In genomic region chr1:92614516-92614915, GRCm38 (mm10) we compare ENCODE assay signal across 12 mouse cellular contexts. TPM values are rescaled to one million over a fixed set of nuclear protein-coding genes. Genes with fewer than 3 reads are reported as not detected.
DNase-seq lines count a peak whose midpoint lies in the region; TF ChIP-seq lines count a peak whose summit lies in the region.
"Had no signal": no experiment of that assay in that cellular context is flagged by ENCODE, and none has a peak within 500 bp of the region (broad histone marks: within the 10 kb centered on the region; RNA-seq: fewer than 3 reads in every experiment).

No protein-coding gene starts in this region.

- no peaks in the 10 kb centered on the region for H3K36me3 ChIP-seq in MEL (ENCODE audit: control insufficient read depth in 1 of 2, insufficient read depth in 2 of 2, low read length in 2 of 2)

- WGBS in cerebellum, adult 2 months = 0% methylated on average over 1 of the region's 1 CpGs

- H3K9ac ChIP-seq in MEL (ENCODE audit: control insufficient read depth, low read depth, low read length, poor library complexity, severe bottlenecking) = no peak overlapping the region

- TF ChIP-seq EP300 in MEL (IDR thresholded peaks at IDR 0.05; ENCODE audit: low read depth in 1 of 2, low read length in 2 of 2) = no peak

- H3K79me2 ChIP-seq in MEL (ENCODE audit: control insufficient read depth, insufficient read depth, low read length, poor library complexity) = no peaks in the 10 kb centered on the region

- peak; percentile 85 for TF ChIP-seq RAD21 in MEL (IDR thresholded peaks at IDR 0.05; ENCODE audit: low read depth, low read length)

- TF ChIP-seq POLR2A in cerebellum, adult 2 months (IDR thresholded peaks at IDR 0.05; ENCODE audit: borderline replicate concordance, insufficient read depth, low read length) = no peak
- no peak for TF ChIP-seq POLR2A in MEL (IDR thresholded peaks at IDR 0.05; ENCODE audit: control insufficient read depth in 1 of 2, insufficient read depth in 1 of 2, low read depth in 1 of 2, low read length in 2 of 2, poor library complexity in 1 of 2)

- H3K4me1 ChIP-seq in cerebellum, adult 2 months (ENCODE audit: control insufficient read depth, insufficient read depth, low read length) = no peaks in the 10 kb centered on the region
- no peaks in the 10 kb centered on the region for H3K4me1 ChIP-seq in MEL (ENCODE audit: control insufficient read depth in 1 of 2, insufficient read depth in 2 of 2, low read length in 2 of 2)

- no peak for DNase-seq in cerebellum, adult 2 months
- no peak for DNase-seq in cerebellum, adult 11-12 months
- DNase-seq in layer of hippocampus, adult 11-12 months (ENCODE audit: low spot score) = peak; percentile 39
- DNase-seq in layer of hippocampus, postnatal 10 days (ENCODE audit: low spot score in 2 of 2) = no peak
- peak; percentile 59 for DNase-seq in MEL (ENCODE audit: low read depth, low spot score)
- peak; percentile 32 for DNase-seq in induced T-regulatory cell, adult 2 months (ENCODE audit: low read depth)
- no peak for DNase-seq in gastrocnemius, postnatal 25 days
- DNase-seq in urinary bladder, postnatal 10 days (ENCODE audit: low spot score) = no peak
- DNase-seq: cerebellum, adult 8-10 months; heart, adult 18-20 months had no signal

- H3K4me3 ChIP-seq in cerebellum, adult 2 months (replicated peaks; ENCODE audit: insufficient read depth, low read depth, low read length) = no peak overlapping the region
- H3K4me3 ChIP-seq in MEL (ENCODE audit: control insufficient read depth in 1 of 2, insufficient read depth in 1 of 2, low read depth in 2 of 2, low read length in 2 of 2) = no peak overlapping the region

- H3K27me3 ChIP-seq in cerebellum, adult 2 months (ENCODE audit: control insufficient read depth, insufficient read depth, low read length) = no peaks in the 10 kb centered on the region
- H3K27me3 ChIP-seq in MEL (ENCODE audit: control insufficient read depth in 1 of 2, insufficient read depth in 2 of 2, low read length in 2 of 2) = no peaks in the 10 kb centered on the region

- H3K9me3 ChIP-seq in MEL (replicated peaks; ENCODE audit: insufficient read depth, low read length) = no peaks in the 10 kb centered on the region

- peak; percentile 27; the same call in 1 of the 2 replicates for TF ChIP-seq CTCF in cerebellum, adult 2 months (IDR thresholded peaks at IDR 0.05; ENCODE audit: borderline replicate concordance, insufficient read depth, low read depth, low read length)
- peak; percentile 16 to 85 (median 57); a peak in 5 of 6 replicates for TF ChIP-seq CTCF in MEL (IDR thresholded peaks at IDR 0.05 in 2 of 3, conservative IDR thresholded peaks at IDR 0.05 in 1 of 3; ENCODE audit: control insufficient read depth in 1 of 3, insufficient read depth in 1 of 3, low read depth in 2 of 3, low read length in 3 of 3, poor library complexity in 1 of 3, severe bottlenecking in 1 of 3)

- H3K27ac ChIP-seq in cerebellum, adult 2 months (ENCODE audit: insufficient read depth, low read length) = no peak overlapping the region
- no peak overlapping the region for H3K27ac ChIP-seq in MEL (ENCODE audit: control insufficient read depth, low read depth, low read length)

TF ChIP-seq in MEL, 35 proteins besides CTCF, POLR2A, EP300 and RAD21:
- TF ChIP-seq RCOR1 (IDR thresholded peaks at IDR 0.05; ENCODE audit: low read depth, low read length) = no peak
- TF ChIP-seq SMC3 (IDR thresholded peaks at IDR 0.05; ENCODE audit: low read depth, low read length) = peak; percentile 84
- no peak for TF ChIP-seq USF2 (IDR thresholded peaks at IDR 0.05; ENCODE audit: borderline replicate concordance in 1 of 2, insufficient read depth in 1 of 2, low read depth in 1 of 2, low read length in 2 of 2)
- TF ChIP-seq UBTF (IDR thresholded peaks at IDR 0.05; ENCODE audit: borderline replicate concordance, insufficient read depth, low read depth, low read length) = no peak
- peak; percentile 53 for TF ChIP-seq ZC3H11A (IDR thresholded peaks at IDR 0.05; ENCODE audit: low read depth, low read length)
- TF ChIP-seq MYB (IDR thresholded peaks at IDR 0.05; ENCODE audit: low read depth, low read length) = no peak
- no peak for TF ChIP-seq ZKSCAN1 (IDR thresholded peaks at IDR 0.05; ENCODE audit: low read depth, low read length)
- no peak for TF ChIP-seq MAZ (IDR thresholded peaks at IDR 0.05; ENCODE audit: low read depth, low read length)
- TF ChIP-seq ETS1 (IDR thresholded peaks at IDR 0.05; ENCODE audit: low read depth, low read length) = no peak
- no peak for TF ChIP-seq TAL1 (IDR thresholded peaks at IDR 0.05; ENCODE audit: low read length)

RNA-seq across cellular contexts. Expression of gene Olfr12, which starts 3.1 kb away (rescaled TPM):
- polyA plus RNA-seq in cerebellum, adult 2 months (2012; rRNA removed) = not detected in 2 replicates
- total RNA-seq in layer of hippocampus, postnatal 10 days (2021) = not detected
- total RNA-seq in MEL (2012; rRNA removed) = not detected in 2 replicates
- not detected for polyA plus RNA-seq in MEL (2012; ENCODE audit: insufficient read depth in 1 of 2, insufficient read length in 2 of 2, low read depth in 1 of 2, low replicate concordance in 2 of 2, missing spikeins in 1 of 2)
- total RNA-seq in gastrocnemius, postnatal 25 days (2021) = not detected
- total RNA-seq: heart, adult 18-20 months had no signal
- polyA plus RNA-seq: large intestine, adult 2 months; lung, embryonic 16.5 days had no signal

RNA-seq across cellular contexts. Expression of gene Olfr1410, which starts 8.9 kb away (rescaled TPM):
- not detected in 2 replicates for polyA plus RNA-seq in cerebellum, adult 2 months (2012; rRNA removed)
- total RNA-seq in layer of hippocampus, postnatal 10 days (2021) = not detected
- 0.07 TPM in 1 of 2 replicates, not detected in the other for total RNA-seq in MEL (2012; rRNA removed)
- not detected for polyA plus RNA-seq in MEL (2012; ENCODE audit: insufficient read depth in 1 of 2, insufficient read length in 2 of 2, low read depth in 1 of 2, low replicate concordance in 2 of 2, missing spikeins in 1 of 2)
- total RNA-seq in gastrocnemius, postnatal 25 days (2021) = not detected
- total RNA-seq: heart, adult 18-20 months had no signal
- polyA plus RNA-seq: large intestine, adult 2 months; lung, embryonic 16.5 days had no signal

RNA-seq across cellular contexts. Expression of gene Olfr1411, which starts 20.3 kb away (rescaled TPM):
- not detected in 2 replicates for polyA plus RNA-seq in cerebellum, adult 2 months (2012; rRNA removed)
- total RNA-seq in layer of hippocampus, postnatal 10 days (2021) = not detected
- total RNA-seq in MEL (2012; rRNA removed) = not detected in 2 replicates
- polyA plus RNA-seq in MEL (2012; ENCODE audit: insufficient read depth in 1 of 2, insufficient read length in 2 of 2, low read depth in 1 of 2, low replicate concordance in 2 of 2, missing spikeins in 1 of 2) = not detected
- not detected for total RNA-seq in gastrocnemius, postnatal 25 days (2021)
- total RNA-seq: heart, adult 18-20 months had no signal
- polyA plus RNA-seq: large intestine, adult 2 months; lung, embryonic 16.5 days had no signal

RNA-seq across cellular contexts. Expression of gene Cops9, which starts 27.3 kb away (rescaled TPM):
- 374 and 414 TPM in 2 replicates for polyA plus RNA-seq in cerebellum, adult 2 months (2012; rRNA removed)
- total RNA-seq in layer of hippocampus, postnatal 10 days (2021) = 100 to 1,000 TPM; 282 to 343 TPM
- 550 and 618 TPM in 2 replicates for total RNA-seq in MEL (2012; rRNA removed)
- polyA plus RNA-seq in MEL (2012; ENCODE audit: insufficient read depth in 1 of 2, insufficient read length in 2 of 2, low read depth in 1 of 2, low replicate concordance in 2 of 2, missing spikeins in 1 of 2) = 100 to 1,000 TPM in 1 of 2 experiments, not detected in 1; 377 TPM
- total RNA-seq in gastrocnemius, postnatal 25 days (2021) = 100 to 1,000 TPM; 187 to 194 TPM

RNA-seq across cellular contexts. Expression of gene Olfr1412, which starts 28.9 kb away (rescaled TPM):
- polyA plus RNA-seq in cerebellum, adult 2 months (2012; rRNA removed) = not detected in 2 replicates
- not detected for total RNA-seq in layer of hippocampus, postnatal 10 days (2021)
- 0.03 TPM in 1 of 2 replicates, not detected in the other for total RNA-seq in MEL (2012; rRNA removed)
- not detected for polyA plus RNA-seq in MEL (2012; ENCODE audit: insufficient read depth in 1 of 2, insufficient read length in 2 of 2, low read depth in 1 of 2, low replicate concordance in 2 of 2, missing spikeins in 1 of 2)
- total RNA-seq in gastrocnemius, postnatal 25 days (2021) = not detected
- total RNA-seq: heart, adult 18-20 months had no signal
- polyA plus RNA-seq: large intestine, adult 2 months; lung, embryonic 16.5 days had no signal

Comparison
In these comparisons a context has a peak if more than half of its experiments do, and no peak if none do; other contexts are left out.
1. DNase-seq: peak in layer of hippocampus, adult 11-12 months (single experiment), MEL (single experiment) and induced T-regulatory cell, adult 2 months (single experiment); none in cerebellum, adult 2 months (0 of 2), cerebellum, adult 11-12 months (single experiment), layer of hippocampus, postnatal 10 days (0 of 2), gastrocnemius, postnatal 25 days (single experiment) and urinary bladder, postnatal 10 days (single experiment).